Mouse (Mus musculus): ENCODE data around the gene Hoxa7. TPM values are rescaled to one million over a fixed set of nuclear protein-coding genes. Genes with fewer than 3 reads are reported as not detected.

The Hoxa7 gene
- total and polyA plus RNA-seq, 3 experiments, result 0.17 TPM; not detected in 2

GRCm38 (mm10) chr6:52247766-52248637 is 26.3 kb upstream of the Hoxa7 start:
- no peaks in the 10 kb centered on the region for H3K36me3 ChIP-seq (ENCODE audit: control insufficient read depth in 1 of 2, insufficient read depth in 2 of 2, low read length in 2 of 2)
- H3K4me1 ChIP-seq (ENCODE audit: control insufficient read depth in 1 of 2, insufficient read depth in 2 of 2, low read length in 2 of 2), result no peaks in the 10 kb centered on the region
- H3K4me3 ChIP-seq (ENCODE audit: control insufficient read depth in 1 of 2, insufficient read depth in 1 of 2, low read depth in 2 of 2, low read length in 2 of 2), result no peak overlapping the region
- no peak for DNase-seq (ENCODE audit: low read depth, low spot score)
- no peaks in the 10 kb centered on the region for H3K27me3 ChIP-seq (ENCODE audit: control insufficient read depth in 1 of 2, insufficient read depth in 2 of 2, low read length in 2 of 2)
- H3K27ac ChIP-seq (ENCODE audit: control insufficient read depth, low read depth, low read length), result no peak overlapping the region
- H3K9me3 ChIP-seq (replicated peaks; ENCODE audit: insufficient read depth, low read length), result no peaks in the 10 kb centered on the region
- no peak for TF ChIP-seq BHLHE40 (IDR thresholded peaks at IDR 0.05; ENCODE audit: borderline replicate concordance, low read depth, low read length)
- TF ChIP-seq GABPA (IDR thresholded peaks at IDR 0.05; ENCODE audit: low read depth, low read length), result no peak
- TF ChIP-seq KAT2A (conservative IDR thresholded peaks at IDR 0.05; ENCODE audit: low read depth, low read length), result no peak
- no peak for TF ChIP-seq ZC3H11A (IDR thresholded peaks at IDR 0.05; ENCODE audit: low read depth, low read length)
- no peak for TF ChIP-seq ETS1 (IDR thresholded peaks at IDR 0.05; ENCODE audit: low read depth, low read length)
- no peak overlapping the region for H3K9ac ChIP-seq (ENCODE audit: control insufficient read depth, low read depth, low read length, poor library complexity, severe bottlenecking)
- no peaks in the 10 kb centered on the region for H3K79me2 ChIP-seq (ENCODE audit: control insufficient read depth, insufficient read depth, low read length, poor library complexity)

DNA sequence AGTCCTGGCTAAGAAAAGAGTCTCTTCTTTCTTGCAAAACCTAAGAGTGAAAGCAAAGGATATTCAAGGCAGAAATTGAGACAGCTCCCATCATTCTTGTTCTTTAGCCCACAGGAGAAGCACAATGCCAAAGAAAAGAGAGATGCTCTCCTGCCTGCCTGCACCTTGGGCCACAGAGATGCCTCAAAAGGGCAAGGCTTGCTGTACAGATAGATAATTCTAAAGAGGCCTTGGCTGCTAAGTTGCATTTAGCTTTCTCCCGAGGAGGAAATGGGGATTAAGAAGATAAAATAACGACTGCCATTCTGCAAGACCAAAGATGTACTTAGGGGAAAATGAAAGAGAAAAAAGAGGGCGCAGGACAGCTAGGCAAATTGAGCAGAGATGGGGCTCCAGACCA is 25.3 kb upstream of the Hoxa7 start:
- Histone ChIP-seq H3K79me2 (ENCODE audit: control insufficient read depth, insufficient read depth, low read length, poor library complexity) (no peaks in the 10 kb centered on the region), H3K27me3 (ENCODE audit: control insufficient read depth in 1 of 2, insufficient read depth in 2 of 2, low read length in 2 of 2) (no peaks in the 10 kb centered on the region), H3K36me3 (ENCODE audit: control insufficient read depth in 1 of 2, insufficient read depth in 2 of 2, low read length in 2 of 2) (no peaks in the 10 kb centered on the region), H3K27ac (ENCODE audit: control insufficient read depth, low read depth, low read length) (no peak overlapping the region), H3K9ac (ENCODE audit: control insufficient read depth, low read depth, low read length, poor library complexity, severe bottlenecking) (no peak overlapping the region), H3K4me3 (ENCODE audit: control insufficient read depth in 1 of 2, insufficient read depth in 1 of 2, low read depth in 2 of 2, low read length in 2 of 2) (no peak overlapping the region), H3K9me3 (replicated peaks; ENCODE audit: insufficient read depth, low read length) (no peaks in the 10 kb centered on the region), H3K4me1 (ENCODE audit: control insufficient read depth in 1 of 2, insufficient read depth in 2 of 2, low read length in 2 of 2) (no peaks in the 10 kb centered on the region)
- TF ChIP-seq EP300 (IDR thresholded peaks at IDR 0.05; ENCODE audit: low read depth in 1 of 2, low read length in 2 of 2) (no peak), ZNF384 (IDR thresholded peaks at IDR 0.05; ENCODE audit: low read depth, low read length) (no peak), RCOR1 (IDR thresholded peaks at IDR 0.05; ENCODE audit: low read depth, low read length) (no peak), TBP (IDR thresholded peaks at IDR 0.05; ENCODE audit: low read depth, low read length) (no peak), JUND (IDR thresholded peaks at IDR 0.05; ENCODE audit: low read depth, low read length) (no peak), ELF1 (IDR thresholded peaks at IDR 0.05; ENCODE audit: low read depth, low read length) (no peak), ZKSCAN1 (IDR thresholded peaks at IDR 0.05; ENCODE audit: low read depth, low read length) (no peak), GABPA (IDR thresholded peaks at IDR 0.05; ENCODE audit: low read depth, low read length) (no peak), CHD1 (IDR thresholded peaks at IDR 0.05; ENCODE audit: low read depth, low read length) (no peak), MAZ (IDR thresholded peaks at IDR 0.05; ENCODE audit: low read depth, low read length) (no peak), POLR2AphosphoS5 (IDR thresholded peaks at IDR 0.05; ENCODE audit: borderline replicate concordance, low read depth, low read length) (no peak), UBTF (IDR thresholded peaks at IDR 0.05; ENCODE audit: borderline replicate concordance, insufficient read depth, low read depth, low read length) (no peak), ZMIZ1 (IDR thresholded peaks at IDR 0.05; ENCODE audit: low read depth, low read length) (no peak), MYC (IDR thresholded peaks at IDR 0.05; ENCODE audit: low read depth, low read length) (no peak), MAFK (IDR thresholded peaks at IDR 0.05; ENCODE audit: borderline replicate concordance, low read depth, low read length) (no peak), SMC3 (IDR thresholded peaks at IDR 0.05; ENCODE audit: low read depth, low read length) (no peak), CHD2 (IDR thresholded peaks at IDR 0.05; ENCODE audit: low read length) (no peak), KAT2A (conservative IDR thresholded peaks at IDR 0.05; ENCODE audit: low read depth, low read length) (no peak), ETS1 (IDR thresholded peaks at IDR 0.05; ENCODE audit: low read depth, low read length) (no peak), POLR2AphosphoS2 (IDR thresholded peaks at IDR 0.05; ENCODE audit: low read length) (no peak)
- no peak for DNase-seq (ENCODE audit: low read depth, low spot score)
